Mouse (Mus musculus) cerebellum, adult 2 months (tissue): ENCODE results near the gene Rae1.

Source experiments
- CTCF ChIP-seq: fragments of 200-500 bp; IDR thresholded peaks from 2 replicates; pipeline ENCODE4 v1.5.1; 2011; ENCODE audit warnings: low read depth, mild to moderate bottlenecking, control low read depth, low read length, moderate library complexity, borderline replicate concordance; ENCODE audit not compliant: insufficient read depth
- POLR2A ChIP-seq: fragments of 200-500 bp; IDR thresholded peaks from 2 replicates; pipeline ENCODE4 v1.6.1; 2011; ENCODE audit warnings: low read length, control low read depth, borderline replicate concordance; ENCODE audit not compliant: insufficient read depth

DNA sequence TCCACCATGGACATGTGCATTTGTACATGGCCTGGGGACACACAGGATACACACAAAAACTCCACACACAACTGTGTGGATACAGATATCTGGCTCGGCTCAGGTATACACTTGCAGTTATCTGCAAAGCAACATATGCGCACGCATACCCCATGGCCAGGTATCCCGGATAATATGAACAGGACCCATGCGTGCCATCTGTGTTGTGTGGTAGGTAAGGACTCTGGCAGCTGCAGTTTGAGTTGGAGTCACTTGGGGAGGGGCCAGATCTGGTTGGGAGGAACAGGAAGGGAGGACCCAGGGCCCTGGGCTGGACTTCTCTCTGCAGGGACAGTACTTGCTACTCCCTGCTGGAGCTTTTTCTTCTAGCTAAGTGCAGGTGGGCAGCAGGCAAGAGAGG lies 35.7 kb downstream of the Rae1 start:
- TF ChIP-seq CTCF (no peak), POLR2A (no peak)
